Mouse (Mus musculus) ES-E14 (cell line): ENCODE data around the gene Pik3r2. TPM values are rescaled to one million over a fixed set of nuclear protein-coding genes. Genes with fewer than 3 reads are reported as not detected.

ENCODE experiments used
- DNase-seq: peaks from one replicate; pipeline ENCODE4 v3.0.0-alpha.2; 2013; ENCODE audit warnings: low read depth, low spot score
- H3K27ac ChIP-seq: 2 replicates; pipeline ENCODE4 v1.5.1; 2012; ENCODE audit warnings: low read depth, mild to moderate bottlenecking, low read length, moderate library complexity, mixed read lengths; ENCODE audit not compliant: poor library complexity, insufficient read depth, severe bottlenecking
- H3K36me3 ChIP-seq: 2 replicates; pipeline ENCODE4 v1.6.1; 2012; ENCODE audit warnings: mild to moderate bottlenecking, low read length, moderate library complexity, mixed read lengths; ENCODE audit not compliant: control insufficient read depth, poor library complexity, insufficient read depth, severe bottlenecking
- H3K4me1 ChIP-seq, 2 experiments: fragments of 150-350 bp in 1 of 2; sonication (generic) in 1 of 2; 2 replicates each; pipeline ENCODE4 v1.6.1; 2012; ENCODE audit warnings: low read length in 2 of 2, mild to moderate bottlenecking in 1 of 2, mixed read lengths in 1 of 2; ENCODE audit not compliant: control insufficient read depth in 2 of 2, insufficient read depth in 2 of 2, poor library complexity in 1 of 2
- H3K4me3 ChIP-seq, 2 experiments: fragments of 150-350 bp in 1 of 2; sonication (generic) in 1 of 2; 2 replicates each; pipeline ENCODE4 v1.5.1; 2012; ENCODE audit warnings: low read length in 2 of 2, low read depth in 1 of 2, mild to moderate bottlenecking in 1 of 2, mixed read lengths in 1 of 2; ENCODE audit not compliant: insufficient read depth in 1 of 2, poor library complexity in 1 of 2, severe bottlenecking in 1 of 2
- H3K9ac ChIP-seq: 2 replicates; pipeline ENCODE4 v1.6.1; 2012; ENCODE audit warnings: low read depth, mild to moderate bottlenecking, low read length, mixed read lengths; ENCODE audit not compliant: poor library complexity, insufficient read depth, severe bottlenecking
- H3K9me3 ChIP-seq: fragments of 150-350 bp; sonication (generic); 2 replicates; pipeline ENCODE4 v1.6.1; 2012; ENCODE audit warnings: low read depth, mild to moderate bottlenecking, low read length; ENCODE audit not compliant: control insufficient read depth, insufficient read depth
- CHD2 ChIP-seq: IDR thresholded peaks from 2 replicates; pipeline ENCODE4 v1.6.1; 2014; ENCODE audit warnings: mild to moderate bottlenecking, low read depth, low read length, inconsistent platforms
- HCFC1 ChIP-seq: IDR thresholded peaks from 2 replicates; pipeline ENCODE4 v1.6.1; 2012; ENCODE audit warnings: low read length, inconsistent platforms, borderline replicate concordance; ENCODE audit not compliant: insufficient read depth
- MAFK ChIP-seq: IDR thresholded peaks from 2 replicates; pipeline ENCODE4 v1.6.1; 2014; ENCODE audit warnings: mild to moderate bottlenecking, low read depth, low read length, inconsistent platforms; ENCODE audit not compliant: insufficient read depth
- ZC3H11A ChIP-seq: IDR thresholded peaks from 2 replicates; pipeline ENCODE4 v1.6.1; 2012; ENCODE audit warnings: low read depth, mild to moderate bottlenecking, inconsistent platforms, low read length, borderline replicate concordance
- ZNF384 ChIP-seq: IDR thresholded peaks from 2 replicates; pipeline ENCODE4 v1.6.1; 2012; ENCODE audit warnings: low read depth, low read length, inconsistent platforms
- in situ Hi-C, 2 experiments: fragments of 600-800 bp; cut with MboI; formaldehyde crosslinking; loops; one replicate each; pipeline ENCODE4 v1.15.1; 2025; ENCODE audit warnings: low sequenced_read_pairs in 2 of 2, inconsistent platforms in 1 of 2; ENCODE audit not compliant: unreplicated experiment in 2 of 2
- total RNA-seq: library from RNA; depleted of rRNA; stranded (reverse); fragments of 300-350 nt; gene quantifications from 2 replicates; pipeline ENCODE4 v1.2.3, GENCODE M21; 2012

The Pik3r2 gene
- total RNA-seq, 1 experiment: 52.7 TPM

GRCm38 (mm10) chr8:70752000-70752764 is 24.3 kb downstream of the Pik3r2 start:
- no peak overlapping the region for H3K9ac ChIP-seq
- peak; percentile 72 for DNase-seq
- no peak overlapping the region for H3K4me3 ChIP-seq
- no peaks in the 10 kb centered on the region for H3K9me3 ChIP-seq
- no peak overlapping the region for H3K27ac ChIP-seq
- peaks cover 2 to 14% of the 10 kb centered on the region in 2 experiments; a peak in 2 of 4 replicates for H3K4me1 ChIP-seq
- H3K36me3 ChIP-seq: no peaks in the 10 kb centered on the region
- TF ChIP-seq MAFK: no peak
- TF ChIP-seq HCFC1: no peak
- no peak for TF ChIP-seq ZC3H11A
- no peak for TF ChIP-seq CHD2
- TF ChIP-seq ZNF384: no peak
- in situ Hi-C loops: loop anchor here in 1 of 2 experiments (5.0 kb wide), 1 partner anchor 35 kb away; the partner anchor contains the start of gene Gm3336

GRCm38 (mm10) chr8:70750128-70750680 is 26.3 kb downstream of the Pik3r2 start:
- H3K36me3 ChIP-seq: no peaks in the 10 kb centered on the region
- no peak overlapping the region for H3K9ac ChIP-seq
- in situ Hi-C loops: loop anchor here in 1 of 2 experiments (5.0 kb wide), 1 partner anchor 33 kb away; the partner anchor contains the start of gene Gm3336

GRCm38 (mm10) chr8:70749097-70749674 is 27.3 kb downstream of the Pik3r2 start:
- H3K4me1 ChIP-seq: peaks cover 2 to 15% of the 10 kb centered on the region in 2 experiments; a peak in 2 of 4 replicates
- peak overlapping the region; percentile 12 to 27; a peak in 2 of 4 replicates for H3K4me3 ChIP-seq
- no peak for DNase-seq
- H3K9ac ChIP-seq: peak overlapping the region; percentile 3; the same call in 1 of the 2 replicates
- TF ChIP-seq ZC3H11A: no peak
- H3K36me3 ChIP-seq: no peaks in the 10 kb centered on the region
- H3K27ac ChIP-seq: no peak overlapping the region
- no peaks in the 10 kb centered on the region for H3K9me3 ChIP-seq
- in situ Hi-C loops: no loop called here

More at GRCm38 (mm10) chr8:70750128-70750680, 26.3 kb downstream of the Pik3r2 start:
- H3K27ac ChIP-seq: no peak overlapping the region
- no peak overlapping the region for H3K4me3 ChIP-seq
- no peak for TF ChIP-seq MAFK
- TF ChIP-seq CHD2: no peak
- TF ChIP-seq HCFC1: no peak
- TF ChIP-seq ZC3H11A: no peak
- TF ChIP-seq ZNF384: no peak
- H3K4me1 ChIP-seq: peaks cover 2 to 14% of the 10 kb centered on the region in 2 experiments; a peak in 2 of 4 replicates
- DNase-seq: no peak
- no peaks in the 10 kb centered on the region for H3K9me3 ChIP-seq

GRCm38 (mm10) chr8:70748246-70749096 is 28.0 kb downstream of the Pik3r2 start:
- Histone ChIP-seq H3K4me3 (peak overlapping the region; percentile 12 to 27; a peak in 2 of 4 replicates), H3K27ac (no peak overlapping the region), H3K9ac (no peak overlapping the region), H3K9me3 (no peaks in the 10 kb centered on the region), H3K36me3 (no peaks in the 10 kb centered on the region), H3K4me1 (peaks cover 2 to 15% of the 10 kb centered on the region in 2 experiments; a peak in 2 of 4 replicates)
- in situ Hi-C loops: no loop called here
- DNase-seq: no peak
- TF ChIP-seq ZNF384: no peak
- no peak for TF ChIP-seq CHD2
- no peak for TF ChIP-seq MAFK
- no peak for TF ChIP-seq ZC3H11A
- TF ChIP-seq HCFC1: no peak
